Mouse (Mus musculus): Measurements from ENCODE around the gene Mthfd1. TPM values are rescaled to one million over a fixed set of nuclear protein-coding genes. Genes with fewer than 3 reads are reported as not detected.

Gene Mthfd1
- polyA plus RNA-seq, 1 experiment from 2014 or later = 30.7 TPM

Other genes with a start within 250 kb of the Mthfd1 start
- 0.29 and 0.39 TPM in 2 replicates for gene Esr2, start 78.0 kb upstream of the Mthfd1 start, polyA plus RNA-seq (2015; fragmentation: Nextera tagmentation; extraction: Ambion mirVana)
- gene Tex21, start 8.6 kb upstream of the Mthfd1 start, polyA plus RNA-seq (2015; fragmentation: Nextera tagmentation; extraction: Ambion mirVana) = not detected in 2 replicates
- gene Akap5, start 69.6 kb downstream of the Mthfd1 start, polyA plus RNA-seq (2015; fragmentation: Nextera tagmentation; extraction: Ambion mirVana) = 9.8 and 10.3 TPM in 2 replicates
- gene Zbtb25, start 114.3 kb downstream of the Mthfd1 start, polyA plus RNA-seq (2015; fragmentation: Nextera tagmentation; extraction: Ambion mirVana) = 14.6 and 15.1 TPM in 2 replicates
- gene Zbtb1, start 115.0 kb downstream of the Mthfd1 start, polyA plus RNA-seq (2015; fragmentation: Nextera tagmentation; extraction: Ambion mirVana) = 3.4 and 3.5 TPM in 2 replicates
- gene Hspa2, start 148.9 kb downstream of the Mthfd1 start, polyA plus RNA-seq (2015; fragmentation: Nextera tagmentation; extraction: Ambion mirVana) = 5.5 and 5.6 TPM in 2 replicates
- gene Ppp1r36, start 162.2 kb downstream of the Mthfd1 start, polyA plus RNA-seq (2015; fragmentation: Nextera tagmentation; extraction: Ambion mirVana) = 0.73 and 1.0 TPM in 2 replicates

Data from midbrain, embryonic 15.5 days (tissue).